In genomic region chr3:29730062-29730760, GRCm38 (mm10) we compare ENCODE assay signal across 9 mouse cellular contexts.
DNase-seq lines count a peak whose midpoint lies in the region; ATAC-seq and TF ChIP-seq lines count a peak whose summit lies in the region.
"Had no signal": no experiment of that assay in that cellular context is flagged by ENCODE, and none has a peak within 500 bp of the region (broad histone marks: within the 10 kb centered on the region; RNA-seq: fewer than 3 reads in every experiment).

No protein-coding gene starts in this region.

- no peak overlapping the region for H3K9ac ChIP-seq in intestine, postnatal 0 days (ENCODE audit: low read depth, low read length)
- H3K9ac ChIP-seq in intestine, embryonic 16.5 days (ENCODE audit: low read depth, low read length): no peak overlapping the region
- no peak overlapping the region for H3K9ac ChIP-seq in hindbrain, embryonic 16.5 days (ENCODE audit: low read depth, low read length)
- H3K9ac ChIP-seq: liver, embryonic 13.5 days had no signal

- H3K27me3 ChIP-seq in intestine, postnatal 0 days (replicated peaks; ENCODE audit: control insufficient read depth, insufficient read depth, low read length): no peaks in the 10 kb centered on the region
- no peaks in the 10 kb centered on the region for H3K27me3 ChIP-seq in intestine, embryonic 16.5 days (replicated peaks; ENCODE audit: control insufficient read depth, insufficient read depth, low read length)
- no peaks in the 10 kb centered on the region; the same call in 1 of the 2 replicates for H3K27me3 ChIP-seq in hindbrain, embryonic 16.5 days (replicated peaks; ENCODE audit: control insufficient read depth, insufficient read depth, low read length)
- H3K27me3 ChIP-seq: liver, embryonic 13.5 days had no signal

- H3K36me3 ChIP-seq in intestine, postnatal 0 days (ENCODE audit: control insufficient read depth, insufficient read depth): no peaks in the 10 kb centered on the region
- no peaks in the 10 kb centered on the region for H3K36me3 ChIP-seq in intestine, embryonic 16.5 days (ENCODE audit: control insufficient read depth, insufficient read depth, low read length)
- no peaks in the 10 kb centered on the region for H3K36me3 ChIP-seq in hindbrain, embryonic 16.5 days (ENCODE audit: control insufficient read depth, insufficient read depth, low read length)
- H3K36me3 ChIP-seq: liver, embryonic 13.5 days had no signal

- no peak overlapping the region for H3K27ac ChIP-seq in intestine, postnatal 0 days (ENCODE audit: low read depth, low read length)
- H3K27ac ChIP-seq in intestine, embryonic 16.5 days (ENCODE audit: low read length): no peak overlapping the region
- no peak overlapping the region for H3K27ac ChIP-seq in hindbrain, embryonic 16.5 days (ENCODE audit: low read depth, low read length)
- H3K27ac ChIP-seq: liver, embryonic 13.5 days had no signal

- peak; percentile 76 for TF ChIP-seq CTCF in intestine, postnatal 0 days (IDR thresholded peaks at IDR 0.05; ENCODE audit: low read depth)
- peak; percentile 69 for TF ChIP-seq CTCF in lung, adult 2 months (IDR thresholded peaks at IDR 0.05; ENCODE audit: insufficient read depth, low read length)

- ATAC-seq in intestine, postnatal 0 days: 0 out of 2 replicates have a peak, but pooled peaks have one; percentile 19
- ATAC-seq in intestine, embryonic 16.5 days: no peak
- peak; percentile 56; the same call in 1 of the 2 replicates for ATAC-seq in hindbrain, embryonic 16.5 days
- no peak for ATAC-seq in CD4-positive, CD25-positive, alpha-beta regulatory T cell, adult 4 months

- TF ChIP-seq POLR2A in lung, adult 2 months (IDR thresholded peaks at IDR 0.05; ENCODE audit: borderline replicate concordance, extremely low read depth, low read depth, low read length): no peak

- H3K4me1 ChIP-seq in intestine, postnatal 0 days (replicated peaks; ENCODE audit: control insufficient read depth, insufficient read depth, low read length): no peaks in the 10 kb centered on the region
- H3K4me1 ChIP-seq in intestine, embryonic 16.5 days (ENCODE audit: control insufficient read depth, insufficient read depth, low read length): no peaks in the 10 kb centered on the region
- no peaks in the 10 kb centered on the region for H3K4me1 ChIP-seq in hindbrain, embryonic 16.5 days (ENCODE audit: control insufficient read depth, insufficient read depth, low read depth, low read length)
- H3K4me1 ChIP-seq in lung, adult 2 months (ENCODE audit: control insufficient read depth, insufficient read depth, low read length): no peaks in the 10 kb centered on the region
- H3K4me1 ChIP-seq: liver, embryonic 13.5 days had no signal

- no peak overlapping the region for H3K4me3 ChIP-seq in intestine, postnatal 0 days (ENCODE audit: low read depth, low read length)
- no peak overlapping the region for H3K4me3 ChIP-seq in intestine, embryonic 16.5 days (ENCODE audit: low read length)
- H3K4me3 ChIP-seq in hindbrain, embryonic 16.5 days (ENCODE audit: low read length): no peak overlapping the region
- no peak overlapping the region for H3K4me3 ChIP-seq in lung, adult 2 months (replicated peaks; ENCODE audit: extremely low read depth, low read depth, low read length)
- H3K4me3 ChIP-seq: liver, embryonic 13.5 days had no signal

- no peak overlapping the region for H3K4me2 ChIP-seq in intestine, postnatal 0 days (replicated peaks; ENCODE audit: low read depth)
- H3K4me2 ChIP-seq in intestine, embryonic 16.5 days (ENCODE audit: low read depth, low read length): no peak overlapping the region
- H3K4me2 ChIP-seq in hindbrain, embryonic 16.5 days (ENCODE audit: low read length): no peak overlapping the region
- H3K4me2 ChIP-seq: liver, embryonic 13.5 days had no signal

- DNase-seq in Muller cell, postnatal 12 days (ENCODE audit: inconsistent ontology term): peak; percentile 29
- peak; percentile 68 for DNase-seq in embryo, embryonic 10 days (ENCODE audit: low spot score)
- DNase-seq in lung, adult 2 months: peak; percentile 17
- DNase-seq in right cerebral cortex, postnatal 36 days (ENCODE audit: low spot score in 2 of 2): peak; percentile 25 to 46
- DNase-seq: liver, embryonic 13.5 days had no signal

- WGBS in intestine, postnatal 0 days: 19% methylated on average over 4 of the region's 4 CpGs
- WGBS in intestine, embryonic 16.5 days: 14% methylated on average over 4 of the region's 4 CpGs
- whole genome bisulfite sequencing in hindbrain, embryonic 16.5 days: 23% methylated on average over 4 of the region's 4 CpGs
- WGBS in lung, adult 2 months: 11% methylated on average over 4 of the region's 4 CpGs

- H3K9me3 ChIP-seq in intestine, postnatal 0 days (ENCODE audit: control insufficient read depth): no peaks in the 10 kb centered on the region
- no peaks in the 10 kb centered on the region for H3K9me3 ChIP-seq in intestine, embryonic 16.5 days (ENCODE audit: control insufficient read depth, low read length)
- no peaks in the 10 kb centered on the region for H3K9me3 ChIP-seq in hindbrain, embryonic 16.5 days (ENCODE audit: control insufficient read depth, low read length)
- H3K9me3 ChIP-seq: liver, embryonic 13.5 days had no signal

Comparison
In these comparisons a context has a peak if more than half of its experiments do, and no peak if none do; other contexts are left out.
1. ATAC-seq: peak in intestine, postnatal 0 days (single experiment) and hindbrain, embryonic 16.5 days (single experiment); none in intestine, embryonic 16.5 days (single experiment) and CD4-positive, CD25-positive, alpha-beta regulatory T cell, adult 4 months (single experiment).
2. DNase-seq: peak in every context shown above with its lines; median percentile 68 in embryo, embryonic 10 days; 36 in right cerebral cortex, postnatal 36 days; 29 in Muller cell, postnatal 12 days; 17 in lung, adult 2 months.